13 mouse cellular contexts compared by ENCODE assay signal in the genomic region with DNA sequence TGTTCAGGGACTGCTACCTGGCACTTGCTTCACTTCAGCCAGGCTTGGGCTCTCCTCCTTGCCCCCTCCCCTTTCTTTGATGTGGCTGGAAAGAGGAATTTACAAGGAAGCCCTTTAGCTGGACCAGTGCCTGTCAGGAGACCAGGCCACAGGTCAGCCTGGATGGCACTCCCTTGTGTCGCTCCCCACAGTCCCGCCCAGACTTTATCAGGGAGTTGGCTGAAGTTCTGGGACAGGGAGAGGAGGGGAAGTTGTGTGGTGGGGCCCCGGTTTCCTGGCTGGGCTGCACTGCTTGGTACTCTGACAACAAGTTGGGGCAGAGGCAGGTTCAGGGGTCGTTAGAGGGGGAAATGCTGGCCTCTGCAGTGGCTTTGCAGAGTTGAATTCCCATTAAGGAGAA. TPM values are rescaled to one million over a fixed set of nuclear protein-coding genes. Genes with fewer than 3 reads are reported as not detected.
DNase-seq lines count a peak whose midpoint lies in the region; ATAC-seq and TF ChIP-seq lines count a peak whose summit lies in the region.
"Had no signal": no experiment of that assay in that cellular context is flagged by ENCODE, and none has a peak within 500 bp of the region (broad histone marks: within the 10 kb centered on the region; RNA-seq: fewer than 3 reads in every experiment).

No protein-coding gene starts in this region.

- no peak overlapping the region for H3K9ac ChIP-seq in heart, embryonic 15.5 days
- no peak overlapping the region for H3K9ac ChIP-seq in liver, embryonic 13.5 days
- H3K9ac ChIP-seq in stomach, postnatal 0 days (ENCODE audit: low read length): 0 out of 2 replicates have a peak overlapping the region, but pooled peaks have one; percentile 31

- peak overlapping the region; percentile 60 for H3K27ac ChIP-seq in heart, embryonic 15.5 days
- no peak overlapping the region for H3K27ac ChIP-seq in liver, embryonic 13.5 days
- H3K27ac ChIP-seq in stomach, postnatal 0 days (replicated peaks): peak overlapping the region; percentile 93

- no peak for DNase-seq in liver, embryonic 13.5 days
- DNase-seq in stomach, postnatal 0 days (ENCODE audit: low spot score): peak; percentile 76
- no peak for DNase-seq in frontal cortex, postnatal 36 days (ENCODE audit: low spot score in 2 of 2)
- no peak for DNase-seq in cerebellum, postnatal 14 days
- DNase-seq: cerebellum, adult 8-10 months; gastrocnemius, postnatal 36 days; thymus, postnatal 36 days had no signal

- peak overlapping the region; percentile 20 for H3K4me3 ChIP-seq in megakaryocyte, embryonic 14.5 days (replicated peaks)
- H3K4me3 ChIP-seq in heart, embryonic 15.5 days: no peak overlapping the region
- no peak overlapping the region for H3K4me3 ChIP-seq in liver, embryonic 13.5 days (replicated peaks)
- no peak overlapping the region for H3K4me3 ChIP-seq in stomach, postnatal 0 days (ENCODE audit: low read depth, low read length)

- H3K4me1 ChIP-seq in megakaryocyte, embryonic 14.5 days: peaks cover 39% of the 10 kb centered on the region
- H3K4me1 ChIP-seq in heart, embryonic 15.5 days (replicated peaks): peaks cover 43% of the 10 kb centered on the region
- H3K4me1 ChIP-seq in liver, embryonic 13.5 days (replicated peaks): peaks cover 27% of the 10 kb centered on the region
- H3K4me1 ChIP-seq in stomach, postnatal 0 days (replicated peaks; ENCODE audit: control insufficient read depth, insufficient read depth): peaks cover 10% of the 10 kb centered on the region

- ATAC-seq in megakaryocyte, adult 5-6 weeks (ENCODE audit: poor library complexity, severe bottlenecking): no peak
- peak; percentile 78 for ATAC-seq in heart, embryonic 15.5 days (replicated peaks; ENCODE audit: insufficient number of reproducible peaks, insufficient read depth, low FRiP score, low read depth)
- ATAC-seq in liver, embryonic 13.5 days (ENCODE audit: low read depth): peak; percentile 50; the same call in 1 of the 2 replicates
- ATAC-seq in stomach, postnatal 0 days (ENCODE audit: low FRiP score, low TSS enrichment): peak; percentile 79
- no peak for ATAC-seq in inflammation-experienced regulatory T-cells, adult 6 months

- peak overlapping the region; percentile 28 for H3K4me2 ChIP-seq in heart, embryonic 15.5 days
- H3K4me2 ChIP-seq in liver, embryonic 13.5 days: 0 out of 2 replicates have a peak overlapping the region, but pooled peaks have one; percentile 2
- peak overlapping the region; percentile 6; the same call in 1 of the 2 replicates for H3K4me2 ChIP-seq in stomach, postnatal 0 days (replicated peaks; ENCODE audit: low read depth)

- 2% methylated on average over 4 of the region's 4 CpGs for WGBS in heart, embryonic 15.5 days
- WGBS in liver, embryonic 13.5 days (ENCODE audit: insufficient replicate concordance): 4% methylated on average over 4 of the region's 4 CpGs
- 9% methylated on average over 4 of the region's 4 CpGs for WGBS in stomach, postnatal 0 days

- H3K9me3 ChIP-seq in megakaryocyte, embryonic 14.5 days: no peaks in the 10 kb centered on the region
- no peaks in the 10 kb centered on the region for H3K9me3 ChIP-seq in heart, embryonic 15.5 days (replicated peaks)
- no peaks in the 10 kb centered on the region for H3K9me3 ChIP-seq in liver, embryonic 13.5 days (replicated peaks)
- H3K9me3 ChIP-seq in stomach, postnatal 0 days (ENCODE audit: control insufficient read depth, low read length): no peaks in the 10 kb centered on the region
- H3K9me3 ChIP-seq: G1E had no signal

- TF ChIP-seq CTCF in stomach, postnatal 0 days (IDR thresholded peaks at IDR 0.05; ENCODE audit: low read depth): no peak

- peak; percentile 52 for TF ChIP-seq EP300 in stomach, postnatal 0 days (optimal IDR thresholded peaks at IDR 0.05)

- no peaks in the 10 kb centered on the region for H3K36me3 ChIP-seq in megakaryocyte, embryonic 14.5 days (replicated peaks; ENCODE audit: low read length)
- H3K36me3 ChIP-seq in heart, embryonic 15.5 days: no peaks in the 10 kb centered on the region
- no peaks in the 10 kb centered on the region for H3K36me3 ChIP-seq in liver, embryonic 13.5 days
- H3K36me3 ChIP-seq in stomach, postnatal 0 days (ENCODE audit: control insufficient read depth, insufficient read depth, low read length): no peaks in the 10 kb centered on the region
- H3K36me3 ChIP-seq: G1E had no signal

- peaks cover 64% of the 10 kb centered on the region for H3K27me3 ChIP-seq in megakaryocyte, embryonic 14.5 days (replicated peaks)
- H3K27me3 ChIP-seq in heart, embryonic 15.5 days: no peaks in the 10 kb centered on the region
- peaks cover 11% of the 10 kb centered on the region for H3K27me3 ChIP-seq in liver, embryonic 13.5 days
- no peaks in the 10 kb centered on the region for H3K27me3 ChIP-seq in stomach, postnatal 0 days (ENCODE audit: control insufficient read depth, insufficient read depth, low read length)

RNA-seq across cellular contexts. Expression of a gene that starts 8.3 kb away (rescaled TPM):
- 1.3 TPM in 1 of 2 replicates, not detected in the other for polyA plus RNA-seq in megakaryocyte, embryonic 14.5 days (2012; ENCODE audit: insufficient read depth, low replicate concordance)
- 6.2 and 8.9 TPM in 2 replicates for total RNA-seq in megakaryocyte, adult 5-6 weeks (2015)
- total RNA-seq in megakaryocyte, adult 5-6 weeks (2017): 3.0 and 4.1 TPM in 2 replicates
- polyA plus RNA-seq in heart, embryonic 15.5 days (2015; fragmentation: Nextera tagmentation; extraction: Ambion mirVana): 3.8 and 4.0 TPM in 2 replicates
- polyA plus RNA-seq in liver, embryonic 13.5 days (2015; fragmentation: Nextera tagmentation; extraction: Ambion mirVana): 0.47 and 0.50 TPM in 2 replicates
- polyA plus RNA-seq in stomach, postnatal 0 days (2015; fragmentation: Nextera tagmentation; extraction: Ambion mirVana): 5.6 and 6.4 TPM in 2 replicates
- not detected for polyA plus RNA-seq in inflammation-experienced regulatory T-cells, adult 6 months (2017; shearing (Covaris generic))
- polyA plus RNA-seq: G1E had no signal

RNA-seq across cellular contexts. Expression of a gene that starts 17.1 kb away (rescaled TPM):
- polyA plus RNA-seq in megakaryocyte, embryonic 14.5 days (2012; ENCODE audit: insufficient read depth, low replicate concordance): 2.3 TPM in 1 of 2 replicates, not detected in the other
- total RNA-seq in megakaryocyte, adult 5-6 weeks (2015): 19.7 and 21.4 TPM in 2 replicates
- 44.8 and 55.4 TPM in 2 replicates for total RNA-seq in megakaryocyte, adult 5-6 weeks (2017)
- 0.82 and 1.4 TPM in 2 replicates for polyA plus RNA-seq in heart, embryonic 15.5 days (2015; fragmentation: Nextera tagmentation; extraction: Ambion mirVana)
- 0.65 and 0.78 TPM in 2 replicates for polyA plus RNA-seq in liver, embryonic 13.5 days (2015; fragmentation: Nextera tagmentation; extraction: Ambion mirVana)
- polyA plus RNA-seq in stomach, postnatal 0 days (2015; fragmentation: Nextera tagmentation; extraction: Ambion mirVana): 0.68 and 0.98 TPM in 2 replicates
- 1 to 10 TPM in 1 of 3 experiments, under 1 TPM in 1, not detected in 1; 0.48 to 1.6 TPM for polyA plus RNA-seq in inflammation-experienced regulatory T-cells, adult 6 months (2017; shearing (Covaris generic))
- total RNA-seq: G1E; gastrocnemius, postnatal 36 days had no signal
- polyA plus RNA-seq: G1E had no signal

RNA-seq across cellular contexts. Expression of a gene that starts 18.3 kb away (rescaled TPM):
- 8.7 and 97.3 TPM in 2 replicates for polyA plus RNA-seq in megakaryocyte, embryonic 14.5 days (2012; ENCODE audit: insufficient read depth, low replicate concordance)
- total RNA-seq in megakaryocyte, adult 5-6 weeks (2015): 44.8 and 54.0 TPM in 2 replicates
- total RNA-seq in megakaryocyte, adult 5-6 weeks (2017): 37.4 and 39.2 TPM in 2 replicates
- polyA plus RNA-seq in heart, embryonic 15.5 days (2015; fragmentation: Nextera tagmentation; extraction: Ambion mirVana): 8.8 and 10.5 TPM in 2 replicates
- 4.7 and 5.4 TPM in 2 replicates for polyA plus RNA-seq in liver, embryonic 13.5 days (2015; fragmentation: Nextera tagmentation; extraction: Ambion mirVana)
- polyA plus RNA-seq in stomach, postnatal 0 days (2015; fragmentation: Nextera tagmentation; extraction: Ambion mirVana): 2.8 and 4.0 TPM in 2 replicates
- 10 to 100 TPM; 17.8 to 20.6 (median 19.4) TPM for polyA plus RNA-seq in inflammation-experienced regulatory T-cells, adult 6 months (2017; shearing (Covaris generic))

RNA-seq across cellular contexts. Expression of a gene that starts 25.3 kb away (rescaled TPM):
- not detected in 2 replicates for polyA plus RNA-seq in megakaryocyte, embryonic 14.5 days (2012; ENCODE audit: insufficient read depth, low replicate concordance)
- total RNA-seq in megakaryocyte, adult 5-6 weeks (2015): not detected in 2 replicates
- total RNA-seq in megakaryocyte, adult 5-6 weeks (2017): not detected in 2 replicates
- polyA plus RNA-seq in heart, embryonic 15.5 days (2015; fragmentation: Nextera tagmentation; extraction: Ambion mirVana): 0.11 and 0.13 TPM in 2 replicates
- not detected in 2 replicates for polyA plus RNA-seq in liver, embryonic 13.5 days (2015; fragmentation: Nextera tagmentation; extraction: Ambion mirVana)
- polyA plus RNA-seq in stomach, postnatal 0 days (2015; fragmentation: Nextera tagmentation; extraction: Ambion mirVana): 0.11 and 0.21 TPM in 2 replicates
- polyA plus RNA-seq in inflammation-experienced regulatory T-cells, adult 6 months (2017; shearing (Covaris generic)): not detected
- total RNA-seq: gastrocnemius, postnatal 36 days had no signal
- polyA plus RNA-seq: G1E; limb, embryonic 11.5 days had no signal

RNA-seq across cellular contexts. Expression of a gene that starts 45.6 kb away (rescaled TPM):
- 0.17 and 1.7 TPM in 2 replicates for polyA plus RNA-seq in megakaryocyte, embryonic 14.5 days (2012; ENCODE audit: insufficient read depth, low replicate concordance)
- total RNA-seq in megakaryocyte, adult 5-6 weeks (2015): not detected in 2 replicates
- total RNA-seq in megakaryocyte, adult 5-6 weeks (2017): not detected in 2 replicates
- 8.1 and 9.7 TPM in 2 replicates for polyA plus RNA-seq in heart, embryonic 15.5 days (2015; fragmentation: Nextera tagmentation; extraction: Ambion mirVana)
- polyA plus RNA-seq in liver, embryonic 13.5 days (2015; fragmentation: Nextera tagmentation; extraction: Ambion mirVana): 0.20 and 0.27 TPM in 2 replicates
- 0.69 and 1.1 TPM in 2 replicates for polyA plus RNA-seq in stomach, postnatal 0 days (2015; fragmentation: Nextera tagmentation; extraction: Ambion mirVana)
- not detected for polyA plus RNA-seq in inflammation-experienced regulatory T-cells, adult 6 months (2017; shearing (Covaris generic))
- total RNA-seq: G1E had no signal

Comparison
In these comparisons a context has a peak if more than half of its experiments do, and no peak if none do; other contexts are left out.
1. ATAC-seq: peak in heart, embryonic 15.5 days (single experiment), liver, embryonic 13.5 days (single experiment) and stomach, postnatal 0 days (single experiment); none in megakaryocyte, adult 5-6 weeks (single experiment) and inflammation-experienced regulatory T-cells, adult 6 months (single experiment).
2. Peak in every context shown above with its lines, with median percentiles within 50 percentile points of each other: H3K4me2 ChIP-seq.